Mouse (Mus musculus) hindbrain, postnatal 0 days (tissue): ENCODE measurements around the gene Ash1l. TPM values are rescaled to one million over a fixed set of nuclear protein-coding genes. Genes with fewer than 3 reads are reported as not detected.

ENCODE experiments used
- ATAC-seq: fragments of 200-750 bp; cut with Nextera tagmentation; 2 replicates; pipeline ENCODE4 v1.8.0; 2017; ENCODE audit warnings: mild to moderate bottlenecking, moderate TSS enrichment, moderate library complexity
- DNase-seq: peaks from one replicate; pipeline ENCODE4 v3.0.0-alpha.2; 2015; ENCODE audit warnings: low spot score
- H3K27ac ChIP-seq: fragments of 300-500 bp; sonication (generic); 2 replicates; pipeline ENCODE4 v1.5.1; 2014; ENCODE audit warnings: mild to moderate bottlenecking
- H3K27me3 ChIP-seq: fragments of 300-500 bp; sonication (generic); 2 replicates; pipeline ENCODE4 v1.6.1; 2014; ENCODE audit warnings: low read length, mixed read lengths; ENCODE audit not compliant: insufficient read depth
- H3K36me3 ChIP-seq: fragments of 300-500 bp; sonication (generic); 2 replicates; pipeline ENCODE4 v1.6.1; 2014; ENCODE audit warnings: low read length, mixed read lengths; ENCODE audit not compliant: insufficient read depth
- H3K4me1 ChIP-seq: fragments of 300-500 bp; sonication (generic); 2 replicates; pipeline ENCODE4 v1.6.1; 2014; ENCODE audit warnings: antibody characterized with exemption, low read length, mixed read lengths; ENCODE audit not compliant: insufficient read depth
- H3K4me2 ChIP-seq: fragments of 300-500 bp; sonication (generic); 2 replicates; pipeline ENCODE4 v1.6.1; 2014; ENCODE audit warnings: low read depth, mild to moderate bottlenecking, low read length, moderate library complexity, mixed read lengths
- H3K4me3 ChIP-seq: fragments of 300-500 bp; sonication (generic); 2 replicates; pipeline ENCODE4 v1.5.1; 2014; ENCODE audit warnings: low read length
- H3K9ac ChIP-seq: fragments of 300-500 bp; sonication (generic); replicated peaks from 2 replicates; pipeline ENCODE4 v1.6.1; 2014; ENCODE audit warnings: mild to moderate bottlenecking, low read length, moderate library complexity, mixed read lengths
- H3K9me3 ChIP-seq: fragments of 300-500 bp; sonication (generic); 2 replicates; pipeline ENCODE4 v1.6.1; 2016; ENCODE audit warnings: low read length, mixed read lengths
- CTCF ChIP-seq: IDR thresholded peaks from 2 replicates; pipeline ENCODE4 v1.5.1; 2016; ENCODE audit warnings: antibody characterized with exemption, control low read depth, low read depth
- WGBS: fragments of 180-500 bp; shearing (Covaris S2); extraction: QIAGEN DNeasy Blood & Tissue Kit; methylation state at CpG from one replicate; pipeline ENCODE4 v1.1.7; 2014; 5-methylcytosine and 5-hydroxymethylcytosine counted together
- polyA plus RNA-seq: library from polyadenylated mRNA; unstranded; fragments of >200 nt; fragmentation: Nextera tagmentation; extraction: Ambion mirVana; gene quantifications from 2 replicates; pipeline ENCODE4 v1.2.1, GENCODE M21; 2015
- total RNA-seq: library from RNA; depleted of rRNA; stranded (reverse); fragments of >200 nt; gene quantifications from 2 replicates; pipeline ENCODE4 v1.2.3, GENCODE M21; 2014; rRNA removed

Ash1l gene
- total and polyA plus RNA-seq, 2 experiments from 2014 or later = 14.4 to 22.1 TPM

GRCm38 (mm10) chr3:89125981-89126380, 175.6 kb downstream of the Ash1l start:
- H3K27me3 ChIP-seq = no peaks in the 10 kb centered on the region

More at GRCm38 (mm10) chr3:89125981-89126380, 175.6 kb downstream of the Ash1l start:
- H3K9me3 ChIP-seq = no peaks in the 10 kb centered on the region
- no peak overlapping the region for H3K4me2 ChIP-seq
- no peak overlapping the region for H3K9ac ChIP-seq
- no peak overlapping the region for H3K27ac ChIP-seq
- DNase-seq (no peak), ATAC-seq (no peak)
- H3K36me3 ChIP-seq = no peaks in the 10 kb centered on the region
- H3K4me1 ChIP-seq = no peaks in the 10 kb centered on the region
- no peak overlapping the region for H3K4me3 ChIP-seq
- TF ChIP-seq CTCF = no peak
- 94% methylated on average over 3 of the region's 3 CpGs for WGBS

Other genes starting within 250 kb of the Ash1l start
- 55.6 and 76.7 TPM in 2 replicates for gene Rit1, start 233.8 kb upstream of the Ash1l start, total RNA-seq
- gene Rit1, start 233.8 kb upstream of the Ash1l start, polyA plus RNA-seq = 68.7 and 69.3 TPM in 2 replicates
- gene Syt11, start 175.5 kb upstream of the Ash1l start, total RNA-seq = 201 and 216 TPM in 2 replicates
- gene Syt11, start 175.5 kb upstream of the Ash1l start, polyA plus RNA-seq = 265 and 273 TPM in 2 replicates
- gene Gon4l, start 115.4 kb upstream of the Ash1l start, total RNA-seq = 33.6 and 34.3 TPM in 2 replicates
- 7.6 and 8.4 TPM in 2 replicates for gene Gon4l, start 115.4 kb upstream of the Ash1l start, polyA plus RNA-seq
- gene Msto1, start 36.6 kb upstream of the Ash1l start, total RNA-seq = 40.5 and 47.9 TPM in 2 replicates
- gene Msto1, start 36.6 kb upstream of the Ash1l start, polyA plus RNA-seq = 45.9 and 48.8 TPM in 2 replicates
- 53.6 and 69.7 TPM in 2 replicates for gene Dap3, start 559 bp downstream of the Ash1l start, total RNA-seq
- gene Dap3, start 559 bp downstream of the Ash1l start, polyA plus RNA-seq = 117 and 118 TPM in 2 replicates
- 190 and 197 TPM in 2 replicates for gene Rusc1, start 142.7 kb downstream of the Ash1l start, total RNA-seq
- gene Rusc1, start 142.7 kb downstream of the Ash1l start, polyA plus RNA-seq = 86.0 and 95.6 TPM in 2 replicates
- not detected in 2 replicates for gene Gm43738, start 150.5 kb downstream of the Ash1l start, total RNA-seq
- gene Gm43738, start 150.5 kb downstream of the Ash1l start, polyA plus RNA-seq = not detected in 2 replicates
- gene Fdps, start 151.3 kb downstream of the Ash1l start, total RNA-seq = 340 and 366 TPM in 2 replicates
- gene Fdps, start 151.3 kb downstream of the Ash1l start, polyA plus RNA-seq = 310 and 341 TPM in 2 replicates
- not detected in 2 replicates for gene Pklr, start 185.5 kb downstream of the Ash1l start, total RNA-seq
- gene Pklr, start 185.5 kb downstream of the Ash1l start, polyA plus RNA-seq = 0.10 and 0.21 TPM in 2 replicates
- 83.8 and 85.7 TPM in 2 replicates for gene Hcn3, start 209.6 kb downstream of the Ash1l start, total RNA-seq
- 33.5 and 38.1 TPM in 2 replicates for gene Hcn3, start 209.6 kb downstream of the Ash1l start, polyA plus RNA-seq
- gene Clk2, start 214.2 kb downstream of the Ash1l start, total RNA-seq = 36.3 and 43.1 TPM in 2 replicates
- gene Clk2, start 214.2 kb downstream of the Ash1l start, polyA plus RNA-seq = 13.3 and 13.7 TPM in 2 replicates
- 60.4 and 77.5 TPM in 2 replicates for gene Scamp3, start 226.9 kb downstream of the Ash1l start, total RNA-seq
- gene Scamp3, start 226.9 kb downstream of the Ash1l start, polyA plus RNA-seq = 139 and 143 TPM in 2 replicates
- 15.2 and 19.7 TPM in 2 replicates for gene Fam189b, start 232.5 kb downstream of the Ash1l start, total RNA-seq
- gene Fam189b, start 232.5 kb downstream of the Ash1l start, polyA plus RNA-seq = 29.1 and 29.2 TPM in 2 replicates